In genomic region chr12:31896295-31896694, GRCm38 (mm10) we compare ENCODE assay signal across 10 mouse cellular contexts. TPM values are rescaled to one million over a fixed set of nuclear protein-coding genes. Genes with fewer than 3 reads are reported as not detected.
DNase-seq lines count a peak whose midpoint lies in the region; ATAC-seq lines count a peak whose summit lies in the region.
"Had no signal": no experiment of that assay in that cellular context is flagged by ENCODE, and none has a peak within 500 bp of the region (broad histone marks: within the 10 kb centered on the region; RNA-seq: fewer than 3 reads in every experiment).

No protein-coding gene starts in this region.

- no peak overlapping the region for H3K4me2 ChIP-seq in hindbrain, embryonic 14.5 days (replicated peaks)
- no peak overlapping the region for H3K4me2 ChIP-seq in midbrain, embryonic 16.5 days (ENCODE audit: low read length)

- no peak overlapping the region for H3K9ac ChIP-seq in hindbrain, embryonic 14.5 days
- no peak overlapping the region for H3K9ac ChIP-seq in midbrain, embryonic 16.5 days (ENCODE audit: low read depth, low read length)

- H3K27ac ChIP-seq in forebrain, embryonic 10.5 days, result peak overlapping the region; percentile 69
- peak overlapping the region; percentile 34 for H3K27ac ChIP-seq in hindbrain, embryonic 14.5 days
- no peak overlapping the region for H3K27ac ChIP-seq in midbrain, embryonic 16.5 days (ENCODE audit: low read length)

- H3K4me3 ChIP-seq in forebrain, embryonic 10.5 days, result no peak overlapping the region
- no peak overlapping the region for H3K4me3 ChIP-seq in hindbrain, embryonic 14.5 days (replicated peaks; ENCODE audit: low read length)
- H3K4me3 ChIP-seq in midbrain, embryonic 16.5 days (ENCODE audit: low read depth, low read length), result no peak overlapping the region

- no peaks in the 10 kb centered on the region for H3K9me3 ChIP-seq in forebrain, embryonic 10.5 days
- no peaks in the 10 kb centered on the region for H3K9me3 ChIP-seq in hindbrain, embryonic 14.5 days (ENCODE audit: control insufficient read depth, low read length)
- no peaks in the 10 kb centered on the region for H3K9me3 ChIP-seq in midbrain, embryonic 16.5 days (replicated peaks; ENCODE audit: control insufficient read depth, low read length, poor library complexity, severe bottlenecking)

- peaks cover 32% of the 10 kb centered on the region for H3K4me1 ChIP-seq in forebrain, embryonic 10.5 days
- H3K4me1 ChIP-seq in hindbrain, embryonic 14.5 days (replicated peaks; ENCODE audit: control insufficient read depth, insufficient read depth, low read length), result peaks cover 22% of the 10 kb centered on the region
- peaks cover 27% of the 10 kb centered on the region for H3K4me1 ChIP-seq in midbrain, embryonic 16.5 days (ENCODE audit: control insufficient read depth, insufficient read depth, low read length)

- WGBS in forebrain, embryonic 10.5 days, result 14% methylated on average over 5 of the region's 5 CpGs
- WGBS in hindbrain, embryonic 14.5 days, result 26% methylated on average over 5 of the region's 5 CpGs
- 16% methylated on average over 5 of the region's 5 CpGs for WGBS in midbrain, embryonic 16.5 days

- no peak for DNase-seq in frontal cortex, postnatal 10 days (ENCODE audit: low spot score in 2 of 2)
- DNase-seq in forebrain, embryonic 10.5 days (ENCODE audit: extremely low spot score, low spot score), result no peak
- DNase-seq in hindbrain, embryonic 14.5 days (ENCODE audit: low spot score), result no peak
- DNase-seq in layer of hippocampus, adult 9-10 months (ENCODE audit: low spot score), result no peak
- DNase-seq in cerebellum, adult 11 months, result no peak
- DNase-seq in left cerebral cortex, adult 8-10 months (ENCODE audit: low spot score in 2 of 2), result no peak
- DNase-seq: kidney, adult 11 months; liver had no signal

- H3K27me3 ChIP-seq in forebrain, embryonic 10.5 days (ENCODE audit: poor library complexity, severe bottlenecking), result no peaks in the 10 kb centered on the region; the same call in 1 of the 2 replicates
- no peaks in the 10 kb centered on the region for H3K27me3 ChIP-seq in hindbrain, embryonic 14.5 days (ENCODE audit: control insufficient read depth, insufficient read depth, low read length)
- no peaks in the 10 kb centered on the region for H3K27me3 ChIP-seq in midbrain, embryonic 16.5 days (ENCODE audit: control insufficient read depth, insufficient read depth, low read depth, low read length)

- ATAC-seq in frontal cortex, adult (ENCODE audit: low TSS enrichment), result peak; percentile 26
- no peak for ATAC-seq in hindbrain, embryonic 14.5 days (ENCODE audit: low FRiP score)
- ATAC-seq in midbrain, embryonic 16.5 days, result peak; percentile 14

- peaks cover 4% of the 10 kb centered on the region; the same call in 1 of the 2 replicates for H3K36me3 ChIP-seq in forebrain, embryonic 10.5 days (replicated peaks)
- no peaks in the 10 kb centered on the region for H3K36me3 ChIP-seq in hindbrain, embryonic 14.5 days (replicated peaks; ENCODE audit: control insufficient read depth, insufficient read depth)
- H3K36me3 ChIP-seq in midbrain, embryonic 16.5 days (ENCODE audit: control insufficient read depth, insufficient read depth, low read length), result no peaks in the 10 kb centered on the region

RNA-seq across cellular contexts. Expression of gene Hbp1, which starts 54.0 kb away (rescaled TPM):
- 69.6 and 70.4 TPM in 2 replicates for polyA plus RNA-seq in forebrain, embryonic 10.5 days (2016; fragmentation: Nextera tagmentation; extraction: Ambion mirVana)
- 49.0 and 51.5 TPM in 2 replicates for polyA plus RNA-seq in hindbrain, embryonic 14.5 days (2014; fragmentation: Nextera tagmentation; extraction: Ambion mirVana)
- polyA plus RNA-seq in midbrain, embryonic 16.5 days (2015; fragmentation: Nextera tagmentation; extraction: Ambion mirVana), result 39.8 and 43.2 TPM in 2 replicates
- total RNA-seq in left cerebral cortex, adult 8-10 months (2022), result 10 to 100 TPM; 23.4 to 28.4 (median 27.0) TPM
